11 mouse cellular contexts compared by ENCODE assay signal in the genomic region with DNA sequence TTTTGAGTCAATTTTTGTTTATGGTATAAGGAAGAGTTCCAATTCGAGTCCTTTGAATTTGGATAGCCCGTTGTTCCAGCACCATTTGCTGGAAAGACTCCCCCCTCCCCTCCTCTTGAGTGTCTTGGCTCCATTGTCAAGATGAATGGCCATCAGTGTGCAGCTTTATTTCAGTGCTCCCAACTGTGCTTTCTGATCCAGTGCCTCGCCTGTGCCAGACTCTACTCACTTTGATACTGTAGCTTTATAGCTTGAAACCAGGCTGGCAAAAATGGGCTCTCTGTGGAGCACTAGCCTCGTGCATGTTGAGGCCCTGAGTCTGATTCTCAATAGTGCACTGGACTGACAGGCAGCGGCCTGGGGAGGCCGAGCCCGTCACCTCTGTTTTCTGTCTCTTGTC. TPM values are rescaled to one million over a fixed set of nuclear protein-coding genes. Genes with fewer than 3 reads are reported as not detected.
DNase-seq lines count a peak whose midpoint lies in the region; ATAC-seq and TF ChIP-seq lines count a peak whose summit lies in the region.
"Had no signal": no experiment of that assay in that cellular context is flagged by ENCODE, and none has a peak within 500 bp of the region (broad histone marks: within the 10 kb centered on the region; RNA-seq: fewer than 3 reads in every experiment).

No protein-coding gene starts in this region.

- peak overlapping the region; percentile 46 for H3K27ac ChIP-seq in layer of hippocampus, adult 2 months
- peak overlapping the region; percentile 85 for H3K27ac ChIP-seq in embryonic facial prominence, embryonic 13.5 days
- peak overlapping the region; percentile 53 for H3K27ac ChIP-seq in hindbrain, embryonic 16.5 days (ENCODE audit: low read depth, low read length)

- no peak overlapping the region for H3K9ac ChIP-seq in embryonic facial prominence, embryonic 13.5 days
- H3K9ac ChIP-seq in hindbrain, embryonic 16.5 days (ENCODE audit: low read depth, low read length) = no peak overlapping the region

- peak; percentile 54 to 70 for DNase-seq in cerebellum, postnatal 14 days
- DNase-seq in layer of hippocampus, adult 2 months (ENCODE audit: low spot score in 2 of 2) = no peak
- no peak for DNase-seq in layer of hippocampus, postnatal 14 days (ENCODE audit: low spot score in 2 of 2)
- no peak for DNase-seq in thymus, postnatal 4 days
- no peak for DNase-seq in natural killer cell, adult 2 months (ENCODE audit: low spot score in 2 of 2)
- DNase-seq: adrenal gland, postnatal 25 days; heart, postnatal 4 days; layer of hippocampus, postnatal 36 days had no signal

- H3K9me3 ChIP-seq in embryonic facial prominence, embryonic 13.5 days = no peaks in the 10 kb centered on the region
- no peaks in the 10 kb centered on the region for H3K9me3 ChIP-seq in hindbrain, embryonic 16.5 days (ENCODE audit: control insufficient read depth, low read length)

- no peak overlapping the region for H3K4me3 ChIP-seq in layer of hippocampus, adult 2 months
- no peak overlapping the region for H3K4me3 ChIP-seq in embryonic facial prominence, embryonic 13.5 days
- no peak overlapping the region for H3K4me3 ChIP-seq in hindbrain, embryonic 16.5 days (ENCODE audit: low read length)

- H3K27me3 ChIP-seq in embryonic facial prominence, embryonic 13.5 days = no peaks in the 10 kb centered on the region
- H3K27me3 ChIP-seq in hindbrain, embryonic 16.5 days (replicated peaks; ENCODE audit: control insufficient read depth, insufficient read depth, low read length) = no peaks in the 10 kb centered on the region

- no peak for TF ChIP-seq CTCF in layer of hippocampus, adult 2 months (conservative IDR thresholded peaks at IDR 0.05)

- H3K4me2 ChIP-seq in embryonic facial prominence, embryonic 13.5 days = no peak overlapping the region
- H3K4me2 ChIP-seq in hindbrain, embryonic 16.5 days (ENCODE audit: low read length) = no peak overlapping the region

- no peak for ATAC-seq in cerebellum, adult (ENCODE audit: insufficient number of reproducible peaks, low FRiP score, low TSS enrichment)
- no peak for ATAC-seq in embryonic facial prominence, embryonic 13.5 days (ENCODE audit: insufficient number of reproducible peaks, insufficient read depth, low FRiP score, low TSS enrichment, low read depth)
- peak; percentile 59 for ATAC-seq in hindbrain, embryonic 16.5 days

- 50% methylated on average over 7 of the region's 7 CpGs for WGBS in embryonic facial prominence, embryonic 13.5 days
- WGBS in hindbrain, embryonic 16.5 days = 17% methylated on average over 7 of the region's 7 CpGs

- peaks cover 51% of the 10 kb centered on the region for H3K4me1 ChIP-seq in embryonic facial prominence, embryonic 13.5 days
- H3K4me1 ChIP-seq in hindbrain, embryonic 16.5 days (ENCODE audit: control insufficient read depth, insufficient read depth, low read depth, low read length) = peaks cover 23% of the 10 kb centered on the region

- peaks cover 17% of the 10 kb centered on the region; the same call in 1 of the 2 replicates for H3K36me3 ChIP-seq in embryonic facial prominence, embryonic 13.5 days
- H3K36me3 ChIP-seq in hindbrain, embryonic 16.5 days (ENCODE audit: control insufficient read depth, insufficient read depth, low read length) = no peaks in the 10 kb centered on the region

RNA-seq across cellular contexts. Expression of a gene that starts 50.4 kb away (rescaled TPM):
- total RNA-seq in layer of hippocampus, adult 2 months (2021) = 10 to 100 TPM; 20.3 to 23.2 TPM
- 10 to 100 TPM; 21.1 to 23.8 TPM for total RNA-seq in layer of hippocampus, postnatal 14 days (2021)
- polyA plus RNA-seq in embryonic facial prominence, embryonic 13.5 days (2015; fragmentation: Nextera tagmentation; extraction: Ambion mirVana) = 38.5 and 39.3 TPM in 2 replicates
- polyA plus RNA-seq in hindbrain, embryonic 16.5 days (2015; fragmentation: Nextera tagmentation; extraction: Ambion mirVana) = 19.8 and 24.2 TPM in 2 replicates

RNA-seq across cellular contexts. Expression of a gene that starts 51.6 kb away (rescaled TPM):
- total RNA-seq in layer of hippocampus, adult 2 months (2021) = 100 to 1,000 TPM; 179 to 184 TPM
- 100 to 1,000 TPM; 207 to 220 TPM for total RNA-seq in layer of hippocampus, postnatal 14 days (2021)
- polyA plus RNA-seq in embryonic facial prominence, embryonic 13.5 days (2015; fragmentation: Nextera tagmentation; extraction: Ambion mirVana) = 139 and 160 TPM in 2 replicates
- 351 and 369 TPM in 2 replicates for polyA plus RNA-seq in hindbrain, embryonic 16.5 days (2015; fragmentation: Nextera tagmentation; extraction: Ambion mirVana)

RNA-seq across cellular contexts. Expression of a gene that starts 54.4 kb away (rescaled TPM):
- 100 to 1,000 TPM in 1 of 2 experiments, 10 to 100 TPM in 1; 99.9 to 108 TPM for total RNA-seq in layer of hippocampus, adult 2 months (2021)
- 100 to 1,000 TPM in 1 of 2 experiments, 10 to 100 TPM in 1; 98.9 to 110 TPM for total RNA-seq in layer of hippocampus, postnatal 14 days (2021)
- polyA plus RNA-seq in embryonic facial prominence, embryonic 13.5 days (2015; fragmentation: Nextera tagmentation; extraction: Ambion mirVana) = 16.7 and 17.6 TPM in 2 replicates
- polyA plus RNA-seq in hindbrain, embryonic 16.5 days (2015; fragmentation: Nextera tagmentation; extraction: Ambion mirVana) = 23.4 and 27.6 TPM in 2 replicates

Comparison
In these comparisons a context has a peak if more than half of its experiments do, and no peak if none do; other contexts are left out.
1. DNase-seq: peak in cerebellum, postnatal 14 days (2 of 2); none in layer of hippocampus, adult 2 months (0 of 2), layer of hippocampus, postnatal 14 days (0 of 2), thymus, postnatal 4 days (single experiment) and natural killer cell, adult 2 months (0 of 2).
2. Peak in every context shown above with its lines, with median percentiles within 50 percentile points of each other: H3K27ac ChIP-seq.